Mouse (Mus musculus): ENCODE data around the gene Eno4. TPM values are rescaled to one million over a fixed set of nuclear protein-coding genes. Genes with fewer than 3 reads are reported as not detected.

Eno4 gene
- polyA plus RNA-seq, 1 experiment from 2014 or later = 0.28 TPM

GRCm38 (mm10) chr19:58968731-58969506, 25.7 kb downstream of the Eno4 start:
- no peaks in the 10 kb centered on the region for H3K4me1 ChIP-seq (ENCODE audit: control insufficient read depth, insufficient read depth, low read length)
- no peak overlapping the region for H3K27ac ChIP-seq (ENCODE audit: low read length)
- no peak overlapping the region for H3K4me2 ChIP-seq (ENCODE audit: low read depth, low read length)
- H3K27me3 ChIP-seq (replicated peaks; ENCODE audit: control insufficient read depth, insufficient read depth, low read length) = no peaks in the 10 kb centered on the region
- H3K9ac ChIP-seq (ENCODE audit: low read depth, low read length) = no peak overlapping the region
- no peaks in the 10 kb centered on the region for H3K9me3 ChIP-seq (ENCODE audit: control insufficient read depth, low read length)
- no peak overlapping the region for H3K4me3 ChIP-seq (ENCODE audit: low read length)
- ATAC-seq = no peak
- WGBS = 20% methylated on average over 15 of the region's 15 CpGs
- no peaks in the 10 kb centered on the region for H3K36me3 ChIP-seq (ENCODE audit: control insufficient read depth, insufficient read depth, low read length)

- no peaks in the 10 kb centered on the region for H3K4me1 ChIP-seq (ENCODE audit: control insufficient read depth, insufficient read depth, low read length)
- no peaks in the 10 kb centered on the region for H3K27me3 ChIP-seq (replicated peaks; ENCODE audit: control insufficient read depth, insufficient read depth, low read length)
- H3K9me3 ChIP-seq (ENCODE audit: control insufficient read depth, low read length) = no peaks in the 10 kb centered on the region
- ATAC-seq = no peak
- no peak overlapping the region for H3K27ac ChIP-seq (ENCODE audit: low read length)
- no peak overlapping the region for H3K4me2 ChIP-seq (ENCODE audit: low read depth, low read length)
- no peak overlapping the region for H3K9ac ChIP-seq (ENCODE audit: low read depth, low read length)
- H3K4me3 ChIP-seq (ENCODE audit: low read length) = no peak overlapping the region
- WGBS = 49% methylated on average over 13 of the region's 13 CpGs
- H3K36me3 ChIP-seq (ENCODE audit: control insufficient read depth, insufficient read depth, low read length) = no peaks in the 10 kb centered on the region
These were observed 27.6 kb downstream of the Eno4 start for GRCm38 (mm10) chr19:58970826-58971225.

- 87% methylated on average over 8 of the region's 8 CpGs for WGBS
- Histone ChIP-seq H3K36me3 (ENCODE audit: control insufficient read depth, insufficient read depth, low read length) (no peaks in the 10 kb centered on the region), H3K9me3 (ENCODE audit: control insufficient read depth, low read length) (no peaks in the 10 kb centered on the region), H3K27me3 (replicated peaks; ENCODE audit: control insufficient read depth, insufficient read depth, low read length) (no peaks in the 10 kb centered on the region), H3K4me3 (ENCODE audit: low read length) (no peak overlapping the region), H3K4me1 (ENCODE audit: control insufficient read depth, insufficient read depth, low read length) (no peaks in the 10 kb centered on the region), H3K4me2 (ENCODE audit: low read depth, low read length) (no peak overlapping the region), H3K27ac (ENCODE audit: low read length) (no peak overlapping the region), H3K9ac (ENCODE audit: low read depth, low read length) (no peak overlapping the region)
- ATAC-seq = no peak
These were observed 30.9 kb downstream of the Eno4 start for GRCm38 (mm10) chr19:58974126-58974525.

- Histone ChIP-seq H3K27me3 (replicated peaks; ENCODE audit: control insufficient read depth, insufficient read depth, low read length) (no peaks in the 10 kb centered on the region), H3K27ac (ENCODE audit: low read length) (no peak overlapping the region), H3K9me3 (ENCODE audit: control insufficient read depth, low read length) (no peaks in the 10 kb centered on the region), H3K4me3 (ENCODE audit: low read length) (no peak overlapping the region), H3K4me2 (ENCODE audit: low read depth, low read length) (no peak overlapping the region), H3K9ac (ENCODE audit: low read depth, low read length) (no peak overlapping the region), H3K4me1 (ENCODE audit: control insufficient read depth, insufficient read depth, low read length) (no peaks in the 10 kb centered on the region), H3K36me3 (ENCODE audit: control insufficient read depth, insufficient read depth, low read length) (no peaks in the 10 kb centered on the region)
- no peak for ATAC-seq
- 76% methylated on average over 11 of the region's 11 CpGs for WGBS
These were observed 32.1 kb downstream of the Eno4 start for GRCm38 (mm10) chr19:58975216-58975863.

GRCm38 (mm10) chr19:58978401-58979171, 35.4 kb downstream of the Eno4 start:
- no peak for ATAC-seq
- no peaks in the 10 kb centered on the region for H3K36me3 ChIP-seq (ENCODE audit: control insufficient read depth, insufficient read depth, low read length)
- H3K4me2 ChIP-seq (ENCODE audit: low read depth, low read length) = no peak overlapping the region
- H3K27me3 ChIP-seq (replicated peaks; ENCODE audit: control insufficient read depth, insufficient read depth, low read length) = no peaks in the 10 kb centered on the region
- no peak overlapping the region for H3K27ac ChIP-seq (ENCODE audit: low read length)
- WGBS = 59% methylated on average over 11 of the region's 11 CpGs
- no peak overlapping the region for H3K4me3 ChIP-seq (ENCODE audit: low read length)
- no peak overlapping the region for H3K9ac ChIP-seq (ENCODE audit: low read depth, low read length)
- H3K4me1 ChIP-seq (ENCODE audit: control insufficient read depth, insufficient read depth, low read length) = no peaks in the 10 kb centered on the region
- no peaks in the 10 kb centered on the region for H3K9me3 ChIP-seq (ENCODE audit: control insufficient read depth, low read length)

- H3K9ac ChIP-seq (ENCODE audit: low read depth, low read length) = no peak overlapping the region
- H3K27ac ChIP-seq (ENCODE audit: low read length) = no peak overlapping the region
- H3K4me2 ChIP-seq (ENCODE audit: low read depth, low read length) = no peak overlapping the region
- no peak overlapping the region for H3K4me3 ChIP-seq (ENCODE audit: low read length)
- 46% methylated on average over 13 of the region's 13 CpGs for WGBS
- H3K27me3 ChIP-seq (replicated peaks; ENCODE audit: control insufficient read depth, insufficient read depth, low read length) = no peaks in the 10 kb centered on the region
- H3K4me1 ChIP-seq (ENCODE audit: control insufficient read depth, insufficient read depth, low read length) = no peaks in the 10 kb centered on the region
- no peaks in the 10 kb centered on the region for H3K9me3 ChIP-seq (ENCODE audit: control insufficient read depth, low read length)
- H3K36me3 ChIP-seq (ENCODE audit: control insufficient read depth, insufficient read depth, low read length) = no peaks in the 10 kb centered on the region
- no peak for ATAC-seq
These were observed 36.3 kb downstream of the Eno4 start for GRCm38 (mm10) chr19:58979436-58980055.

GRCm38 (mm10) chr19:58980056-58980440, 36.8 kb downstream of the Eno4 start:
- Histone ChIP-seq H3K36me3 (ENCODE audit: control insufficient read depth, insufficient read depth, low read length) (no peaks in the 10 kb centered on the region), H3K9ac (ENCODE audit: low read depth, low read length) (no peak overlapping the region), H3K4me3 (ENCODE audit: low read length) (no peak overlapping the region), H3K4me1 (ENCODE audit: control insufficient read depth, insufficient read depth, low read length) (no peaks in the 10 kb centered on the region), H3K27me3 (replicated peaks; ENCODE audit: control insufficient read depth, insufficient read depth, low read length) (no peaks in the 10 kb centered on the region), H3K27ac (ENCODE audit: low read length) (no peak overlapping the region), H3K4me2 (ENCODE audit: low read depth, low read length) (no peak overlapping the region), H3K9me3 (ENCODE audit: control insufficient read depth, low read length) (no peaks in the 10 kb centered on the region)
- WGBS = 55% methylated on average over 5 of the region's 5 CpGs
- ATAC-seq = no peak

- H3K9ac ChIP-seq (ENCODE audit: low read depth, low read length) = no peak overlapping the region
These were observed 38.3 kb downstream of the Eno4 start for GRCm38 (mm10) chr19:58981571-58981970.

GRCm38 (mm10) chr19:59002827-59003226, 59.6 kb downstream of the Eno4 start:
- no peak for ATAC-seq
- no peaks in the 10 kb centered on the region for H3K4me1 ChIP-seq (ENCODE audit: control insufficient read depth, insufficient read depth, low read length)
- no peaks in the 10 kb centered on the region for H3K36me3 ChIP-seq (ENCODE audit: control insufficient read depth, insufficient read depth, low read length)
- no peak overlapping the region for H3K4me3 ChIP-seq (ENCODE audit: low read length)
- H3K9me3 ChIP-seq (ENCODE audit: control insufficient read depth, low read length) = no peaks in the 10 kb centered on the region
- no peaks in the 10 kb centered on the region for H3K27me3 ChIP-seq (replicated peaks; ENCODE audit: control insufficient read depth, insufficient read depth, low read length)
- H3K4me2 ChIP-seq (ENCODE audit: low read depth, low read length) = no peak overlapping the region
- H3K27ac ChIP-seq (ENCODE audit: low read length) = no peak overlapping the region
- WGBS = 89% methylated on average over 6 of the region's 6 CpGs
- H3K9ac ChIP-seq (ENCODE audit: low read depth, low read length) = no peak overlapping the region

More at GRCm38 (mm10) chr19:58981571-58981970, 38.3 kb downstream of the Eno4 start:
- H3K36me3 ChIP-seq (ENCODE audit: control insufficient read depth, insufficient read depth, low read length) = no peaks in the 10 kb centered on the region
- no peaks in the 10 kb centered on the region for H3K4me1 ChIP-seq (ENCODE audit: control insufficient read depth, insufficient read depth, low read length)
- H3K27ac ChIP-seq (ENCODE audit: low read length) = no peak overlapping the region
- H3K27me3 ChIP-seq (replicated peaks; ENCODE audit: control insufficient read depth, insufficient read depth, low read length) = no peaks in the 10 kb centered on the region
- 34% methylated on average over 9 of the region's 9 CpGs for WGBS
- no peak for ATAC-seq
- H3K4me2 ChIP-seq (ENCODE audit: low read depth, low read length) = no peak overlapping the region
- no peak overlapping the region for H3K4me3 ChIP-seq (ENCODE audit: low read length)
- no peaks in the 10 kb centered on the region for H3K9me3 ChIP-seq (ENCODE audit: control insufficient read depth, low read length)
